Mouse (Mus musculus) layer of hippocampus, adult 9-11 months (tissue): ENCODE data around the gene Ncmap.
"Not testable (repeated sequence)": the region's sequence is repeated elsewhere in the genome, so short reads cannot be mapped to it uniquely, and the experiment has no call there.

Experiments
- DNase-seq: peaks from one replicate; pipeline ENCODE4 v3.0.0; 2022

Gene Ncmap

DNA sequence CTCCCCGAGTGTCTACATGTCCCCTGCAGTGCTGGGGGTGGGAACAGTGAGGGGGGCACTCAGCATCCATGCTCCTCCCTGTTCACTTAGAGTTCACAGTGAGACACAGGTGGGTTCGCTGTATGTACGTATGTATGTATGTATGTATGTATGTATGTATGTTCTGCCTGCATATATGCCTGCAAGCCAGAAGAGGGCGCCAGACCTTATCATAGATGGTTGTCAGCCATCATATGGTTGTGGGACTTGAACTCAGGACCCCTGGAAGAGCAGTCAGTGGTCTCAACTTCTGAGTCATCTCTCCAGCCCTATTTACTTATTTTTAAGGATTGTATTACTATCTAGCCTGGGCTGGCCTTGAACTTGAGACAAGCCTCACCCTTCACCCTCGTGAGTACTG lies 1.7 kb downstream of the Ncmap start:
- DNase-seq: no peak

DNA sequence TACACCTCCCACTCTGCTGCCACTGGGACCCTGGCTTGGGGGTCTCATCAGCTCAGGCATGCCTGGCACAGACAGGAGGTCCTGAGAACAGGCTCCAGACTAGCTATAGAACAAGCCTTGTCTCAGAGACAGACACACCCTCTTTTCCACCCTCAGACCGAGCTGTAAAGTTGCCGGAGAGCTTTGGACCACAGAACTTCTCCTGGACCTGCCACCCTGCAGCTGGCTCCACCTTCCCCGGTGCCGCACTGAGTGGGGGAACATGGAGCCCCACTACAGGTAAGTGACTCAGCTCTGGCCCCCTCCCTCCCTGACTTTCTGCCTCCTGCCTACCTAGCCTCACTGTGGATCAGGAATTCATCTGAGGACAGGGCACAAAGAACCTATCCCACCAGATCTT lies 2.7 kb downstream of the Ncmap start:
- DNase-seq: no peak

DNA sequence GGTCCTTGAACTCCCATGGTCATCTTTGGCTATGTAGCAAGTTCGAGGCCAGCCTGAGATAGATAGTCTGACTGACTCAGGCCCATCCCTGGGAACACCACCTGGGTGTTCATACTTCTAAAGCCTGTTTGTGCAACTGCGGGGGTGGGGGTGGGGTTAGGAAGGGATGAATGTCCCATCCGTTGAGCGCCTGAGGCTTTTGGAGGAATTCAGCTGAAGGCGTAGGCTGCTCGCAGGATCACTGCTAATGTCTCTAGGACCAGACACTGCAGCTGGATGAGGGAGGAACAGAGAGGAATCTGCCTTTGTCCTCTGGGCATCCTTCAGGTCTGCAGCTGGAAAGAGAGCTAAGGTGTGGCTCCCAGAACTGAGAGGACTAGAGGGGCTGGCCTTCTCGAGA lies 3.4 kb downstream of the Ncmap start:
- no peak for DNase-seq

DNA sequence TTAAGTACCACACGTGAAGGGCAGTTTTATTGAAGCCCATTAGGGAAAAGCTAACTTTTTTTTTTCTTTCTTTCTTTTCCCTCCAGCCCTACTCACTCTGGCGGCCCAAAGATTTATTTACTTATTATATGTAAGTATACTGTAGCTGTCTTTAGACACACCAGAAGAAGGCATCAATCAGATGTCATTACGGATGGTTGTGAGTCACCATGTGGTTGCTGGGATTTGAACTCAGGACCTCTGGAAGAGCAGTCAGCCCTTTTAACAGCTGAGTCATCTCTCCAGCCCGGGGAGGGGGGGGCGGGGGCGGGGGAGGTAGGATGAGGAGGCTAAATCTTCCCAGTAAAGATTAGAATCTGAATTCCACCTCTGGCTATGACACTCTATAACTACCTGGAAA lies 4.6 kb downstream of the Ncmap start:
- no peak for DNase-seq

DNA sequence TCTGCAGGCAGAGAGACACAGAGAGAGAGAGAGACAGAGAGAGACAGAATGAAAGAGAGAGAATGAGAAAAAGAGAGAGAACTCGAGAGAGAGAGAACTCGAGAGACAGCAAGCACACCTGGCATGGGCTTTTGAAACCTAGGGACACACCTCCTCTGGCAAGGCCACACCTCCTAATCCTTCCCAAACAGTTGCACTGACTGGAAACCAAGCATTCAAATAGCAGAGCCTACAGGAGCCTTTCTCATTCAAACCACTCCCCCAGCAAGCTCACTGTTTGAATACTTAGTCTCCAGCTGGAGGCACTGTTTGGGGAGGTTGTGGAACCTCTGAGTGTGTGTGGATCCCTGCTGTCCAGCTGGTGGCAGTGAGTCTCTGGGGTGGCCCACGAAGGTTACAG lies 5.2 kb downstream of the Ncmap start:
- no peak for DNase-seq

DNA sequence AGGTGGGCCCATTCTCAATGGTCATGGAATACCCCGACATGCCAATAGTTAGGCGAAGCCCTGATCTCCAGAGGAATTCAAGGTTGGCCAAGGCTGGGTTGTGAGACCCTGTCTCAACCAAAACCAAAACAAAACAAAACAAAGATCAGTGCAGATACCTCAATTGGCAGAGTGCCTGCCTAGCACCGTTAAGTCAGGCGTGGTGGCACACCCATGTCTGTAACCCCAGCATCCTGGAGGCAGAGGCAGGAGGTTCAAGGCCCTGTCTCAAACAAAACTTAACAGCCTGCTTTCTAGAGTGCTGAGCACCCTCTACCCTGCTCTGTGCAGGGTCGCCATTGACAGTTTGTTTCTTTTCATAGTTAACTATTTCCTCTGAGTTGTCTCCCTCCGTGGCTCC lies 7.0 kb downstream of the Ncmap start:
- DNase-seq: no peak

DNA sequence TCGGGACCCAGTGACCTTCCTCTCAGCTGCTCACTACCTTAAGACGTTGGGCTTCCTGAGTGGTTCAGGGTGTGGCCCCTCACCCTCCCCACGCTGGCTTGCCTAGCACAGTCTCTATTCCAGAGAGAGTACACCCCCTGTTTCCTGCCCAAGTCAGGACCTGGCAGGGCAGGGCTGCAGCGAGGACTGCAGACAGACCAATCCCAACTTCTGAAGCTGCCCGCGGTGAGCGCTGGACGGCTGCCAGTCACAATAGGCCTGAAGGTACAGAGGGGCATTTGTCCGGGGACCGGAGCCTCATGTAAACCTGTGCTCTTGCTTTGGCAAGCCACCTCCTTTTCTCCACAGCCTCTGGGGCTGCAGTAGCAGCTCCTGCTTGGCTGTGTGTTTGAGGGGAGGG lies 12.4 kb downstream of the Ncmap start:
- no peak for DNase-seq

DNA sequence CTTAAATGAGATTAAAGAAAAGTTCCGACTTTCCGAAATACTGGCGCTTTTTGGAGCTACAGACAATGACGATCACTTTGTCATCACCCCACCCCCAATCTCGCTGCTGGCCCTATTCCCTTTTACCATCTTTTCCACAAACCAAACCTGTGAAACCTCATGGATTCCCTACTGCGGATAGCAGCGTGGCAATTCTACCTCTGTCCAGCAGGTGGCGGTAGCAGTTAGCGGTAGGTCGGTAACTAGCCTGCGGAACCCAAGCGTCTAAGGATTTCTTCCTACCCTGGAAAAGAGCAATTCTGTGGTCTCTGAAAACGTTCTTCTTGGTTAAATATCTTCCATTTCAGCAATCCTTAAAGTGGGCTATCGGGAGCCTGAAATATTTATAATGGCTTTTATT lies 15.7 kb downstream of the Ncmap start:
- peak; percentile 39 for DNase-seq

DNA sequence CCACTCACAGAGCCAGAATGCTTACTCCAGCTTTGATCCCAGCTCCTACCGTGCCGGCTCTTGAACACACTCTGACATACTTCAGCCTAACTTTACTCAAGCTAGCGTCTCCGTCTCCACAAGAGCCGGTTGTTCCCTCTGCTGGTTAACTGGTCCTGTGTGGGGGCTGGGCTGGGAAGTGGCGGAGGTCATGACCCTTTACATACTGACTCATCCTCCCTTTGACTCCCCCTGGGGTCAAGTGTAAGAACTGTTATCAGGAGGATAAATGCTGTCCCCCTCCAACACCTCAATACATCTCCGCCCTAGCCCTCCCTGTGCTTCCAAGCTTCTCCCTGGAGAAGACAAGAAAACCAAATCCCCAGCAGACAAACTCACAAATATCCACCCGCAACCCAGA lies 16.7 kb downstream of the Ncmap start:
- no peak for DNase-seq

DNA sequence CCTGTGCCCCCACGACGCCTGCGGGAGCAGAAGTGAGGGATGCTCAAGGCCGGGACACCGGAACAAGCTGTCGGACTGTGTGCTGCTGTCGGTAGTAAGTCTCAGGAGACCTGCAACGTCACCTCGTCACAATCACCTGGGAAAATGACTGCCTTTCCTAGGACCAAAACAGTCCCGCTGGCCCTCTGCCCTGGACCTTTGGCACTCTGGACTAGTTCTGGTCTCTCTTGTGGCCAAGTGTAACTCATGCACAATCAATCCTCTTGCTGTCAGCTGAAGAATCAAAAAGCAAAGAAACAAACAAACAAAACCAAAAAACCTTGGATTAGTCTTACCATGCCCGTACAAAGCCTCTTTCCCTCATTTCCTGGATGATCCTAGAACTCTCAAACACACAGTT lies 20.8 kb downstream of the Ncmap start:
- DNase-seq: no peak

DNA sequence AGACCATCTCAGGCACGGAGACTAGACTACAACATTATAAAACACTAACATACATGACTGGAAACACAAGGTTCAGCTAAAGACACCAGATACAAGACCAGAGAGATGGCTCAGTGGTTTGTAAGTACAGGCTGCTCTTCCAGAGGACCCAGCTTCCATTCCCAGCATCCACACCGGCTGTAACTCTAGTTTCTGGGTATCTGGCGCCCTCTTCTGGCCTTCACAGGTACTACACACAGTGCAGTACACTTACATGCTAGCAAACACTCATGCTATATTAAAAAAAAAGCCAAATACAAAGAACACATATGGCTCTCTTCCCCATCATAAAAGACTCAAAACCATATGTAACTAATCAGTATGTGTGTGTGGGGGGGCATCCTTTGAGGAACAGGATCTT lies 22.6 kb downstream of the Ncmap start:
- no peak for DNase-seq

DNA sequence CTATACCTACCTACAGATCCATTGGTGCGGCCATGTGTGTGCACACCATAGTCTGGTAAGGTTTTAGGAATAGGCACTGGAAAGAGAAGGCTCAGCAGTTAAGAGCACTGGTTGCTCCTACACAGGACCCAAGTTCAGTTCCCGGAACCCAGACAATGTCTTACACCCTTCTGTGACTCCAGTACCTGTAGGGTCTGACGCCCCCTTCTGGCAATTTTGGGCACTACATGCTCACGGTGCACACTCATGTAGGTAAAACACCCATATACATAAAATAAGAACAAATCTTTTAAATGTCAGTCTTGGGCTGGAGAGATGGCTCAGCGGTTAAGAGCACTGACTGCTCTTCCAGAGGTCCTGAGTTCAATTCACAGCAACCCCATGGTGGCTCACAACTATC lies 24.7 kb downstream of the Ncmap start:
- no peak for DNase-seq

DNA sequence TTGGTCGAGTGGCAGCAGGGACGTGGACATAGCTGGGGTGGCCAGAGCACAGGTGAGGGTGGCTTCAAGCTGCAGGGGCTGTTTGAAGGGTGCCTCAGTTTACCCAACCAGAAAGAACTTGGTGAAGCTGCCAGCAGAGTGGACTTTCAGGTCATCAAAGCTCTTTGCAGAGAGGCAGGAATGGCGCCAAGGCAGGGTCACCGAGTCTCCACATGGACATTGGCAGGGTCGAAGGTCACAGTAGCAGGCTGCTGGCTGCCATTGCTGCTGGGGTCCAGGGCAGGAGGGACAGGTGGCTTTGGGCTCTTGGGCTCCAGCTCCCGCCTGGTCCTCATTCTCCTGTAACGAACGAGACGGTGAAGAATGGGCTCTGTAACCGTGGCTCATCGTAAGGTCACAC lies 27.7 kb downstream of the Ncmap start:
- no peak for DNase-seq

DNA sequence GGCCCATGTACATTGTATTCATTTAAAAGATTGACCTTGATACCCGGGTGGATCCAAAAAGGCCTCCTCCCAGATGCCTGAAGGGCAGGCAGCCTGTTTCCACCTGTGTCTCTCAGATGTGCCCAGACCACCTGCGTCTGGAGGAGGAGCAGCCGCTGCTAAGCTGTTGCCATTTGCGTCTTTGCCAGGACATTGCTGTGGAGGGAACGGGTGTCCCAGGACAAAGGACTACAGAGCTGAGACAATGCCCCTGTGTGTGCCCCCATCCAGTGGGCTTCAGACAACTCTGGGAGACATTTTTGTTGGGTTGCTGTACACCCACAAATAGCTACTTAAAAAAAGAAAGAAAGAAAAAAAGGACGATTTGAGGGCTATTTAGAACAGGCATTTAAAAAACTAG lies 35.2 kb downstream of the Ncmap start:
- DNase-seq: peak; percentile 42

DNA sequence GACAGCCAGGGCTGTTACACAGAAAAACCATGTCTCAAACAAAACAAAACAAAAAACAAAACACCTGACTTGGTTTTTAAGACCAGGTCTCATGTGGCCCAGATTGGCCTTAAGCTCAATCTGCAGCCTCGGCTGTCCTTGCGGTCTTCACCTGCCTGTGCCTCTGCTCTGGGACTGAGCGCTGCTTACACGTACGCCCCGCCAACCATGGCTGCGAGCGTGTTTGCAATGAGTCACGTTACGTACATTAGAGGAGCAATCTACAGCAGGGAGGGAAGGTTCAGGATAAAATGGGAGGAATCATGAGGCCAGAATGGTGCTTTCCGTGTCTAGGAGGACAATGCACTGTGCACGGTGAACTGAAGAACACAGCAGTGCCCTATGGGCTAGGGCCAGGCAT lies 36.3 kb downstream of the Ncmap start:
- DNase-seq: no peak

DNA sequence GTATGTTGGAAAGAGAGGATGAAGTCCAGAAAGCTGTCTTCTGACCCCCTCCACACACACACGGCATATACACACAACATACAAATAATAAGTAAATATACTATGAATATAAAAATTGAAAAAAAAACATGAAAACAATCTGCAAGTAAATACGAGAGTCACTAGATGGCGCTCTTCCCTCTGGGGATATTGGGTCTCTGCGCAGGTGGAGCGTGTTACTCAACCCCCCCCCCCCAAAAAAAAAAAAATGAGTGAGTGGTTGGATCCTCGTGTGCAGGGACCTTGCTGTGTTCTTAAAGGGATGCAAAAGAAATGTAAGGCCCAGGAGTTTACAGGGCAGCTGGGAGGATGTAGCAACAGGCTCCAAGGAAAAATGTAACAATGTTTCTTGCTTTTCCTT lies 39.3 kb downstream of the Ncmap start:
- DNase-seq: no peak

DNA sequence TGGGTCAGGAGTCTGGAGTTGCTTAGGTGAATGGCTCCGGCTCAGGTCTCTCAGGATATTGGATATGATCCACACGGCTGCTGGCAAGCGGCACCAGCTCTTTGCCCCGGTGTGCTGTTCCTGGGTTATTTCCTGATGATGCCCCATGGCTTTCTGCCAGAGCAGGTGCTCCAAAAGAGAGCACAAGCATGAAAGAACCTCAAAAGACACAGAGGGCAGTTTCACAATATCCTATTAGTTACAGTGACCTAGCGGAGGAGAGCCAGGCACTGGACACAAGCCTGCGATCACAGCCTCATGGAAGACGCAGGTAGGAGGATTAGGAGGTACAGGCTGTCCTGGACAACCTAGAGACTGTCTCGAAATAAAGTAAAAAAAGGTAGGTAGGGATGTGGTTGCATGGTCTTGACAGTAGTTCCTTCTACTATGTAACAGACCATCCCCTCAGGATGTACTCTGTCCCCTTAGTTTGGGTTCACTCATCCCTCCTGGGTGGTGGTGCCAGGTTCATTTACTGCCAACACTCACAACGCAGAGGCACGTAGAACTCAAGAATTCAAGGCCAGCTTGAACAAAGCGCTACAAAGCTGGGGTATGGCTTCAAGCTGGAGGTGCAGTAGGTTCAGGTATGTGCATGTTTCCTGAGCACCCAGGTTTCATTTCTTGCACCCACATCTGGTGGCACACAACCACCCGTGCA lies 40.7 kb downstream of the Ncmap start:
- DNase-seq: no peak

DNA sequence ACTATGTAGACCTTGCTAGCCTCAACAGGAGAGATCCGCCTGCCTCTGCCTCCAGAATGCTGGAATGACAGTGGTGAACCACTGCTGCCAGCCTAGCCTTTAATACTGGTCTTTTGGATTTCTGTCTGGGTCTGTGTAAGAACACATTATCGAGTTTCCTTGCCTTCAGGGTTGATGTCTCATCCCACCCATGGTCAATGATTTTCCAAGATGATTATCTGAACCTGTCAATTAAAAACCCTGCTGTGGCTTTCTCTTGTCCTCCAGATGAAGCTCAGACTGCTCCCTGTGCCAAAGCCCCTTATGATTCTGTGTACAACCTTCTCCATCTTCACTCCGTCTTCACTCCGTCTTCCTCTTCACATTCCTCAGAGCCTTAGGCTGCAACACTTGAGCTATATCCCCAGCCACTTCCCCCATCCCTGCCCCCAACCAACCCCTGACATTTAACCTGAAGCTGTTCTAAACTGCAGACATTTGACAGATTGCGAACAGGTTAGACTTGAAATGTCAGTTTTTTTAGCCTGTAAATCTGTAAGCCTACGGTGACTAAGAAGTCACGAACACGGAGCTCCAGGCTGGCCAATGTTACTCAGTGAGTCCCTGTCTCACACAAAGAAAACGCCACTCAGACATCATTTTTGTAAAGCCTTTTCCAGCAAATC lies 42.0 kb downstream of the Ncmap start:
- DNase-seq: no peak

DNA sequence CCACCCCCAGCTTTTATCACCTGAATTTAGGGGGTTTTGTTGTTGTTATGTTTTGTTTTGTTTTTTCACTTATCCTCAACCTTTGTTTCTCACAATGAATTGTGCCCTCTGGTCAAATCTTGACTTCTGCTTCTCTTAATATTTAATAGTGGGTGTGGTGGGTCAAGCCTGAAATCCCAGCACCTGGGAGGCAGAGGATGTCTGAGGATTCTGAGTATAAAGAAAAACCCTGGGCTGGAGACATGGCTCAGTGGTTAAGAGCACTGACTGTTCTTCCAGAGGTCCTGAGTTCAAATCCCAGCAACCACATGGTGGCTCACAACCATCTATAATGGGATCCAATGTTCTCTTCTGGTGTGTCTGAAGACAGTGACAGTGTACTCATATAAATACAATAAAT lies 43.3 kb downstream of the Ncmap start:
- not testable (repeated sequence) for DNase-seq

DNA sequence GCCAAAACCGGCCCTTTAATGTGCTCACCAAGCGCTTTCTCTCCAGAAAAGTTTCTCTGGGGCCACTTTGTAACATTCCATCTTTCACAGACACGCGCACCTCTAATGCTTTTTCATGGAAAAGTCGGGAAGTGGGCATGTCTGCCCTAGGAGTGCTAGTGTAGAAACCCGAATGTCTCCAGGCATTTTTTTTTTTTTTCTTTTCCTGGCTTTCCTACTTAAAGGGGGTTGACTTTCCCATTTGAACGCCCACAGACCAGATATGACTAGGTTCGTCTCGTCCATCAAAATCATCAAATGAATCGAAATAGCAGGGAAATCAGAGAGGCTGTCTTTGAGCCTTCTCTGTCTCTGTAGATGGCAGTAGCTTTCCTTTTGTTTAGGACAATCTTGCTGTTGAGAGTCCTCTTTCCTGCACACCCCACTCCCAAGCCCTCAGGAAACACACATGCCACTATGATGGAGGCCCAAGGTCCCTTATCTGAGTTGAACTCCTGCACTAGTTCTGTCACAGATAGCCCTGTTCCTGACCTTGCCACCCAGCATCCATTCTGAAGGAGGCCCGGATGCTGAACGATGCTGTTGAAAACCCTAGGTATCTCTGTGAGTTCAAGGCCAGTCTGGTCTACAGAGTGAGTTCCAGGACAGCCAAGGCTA lies 44.1 kb downstream of the Ncmap start:
- DNase-seq: peak; percentile 18

DNA sequence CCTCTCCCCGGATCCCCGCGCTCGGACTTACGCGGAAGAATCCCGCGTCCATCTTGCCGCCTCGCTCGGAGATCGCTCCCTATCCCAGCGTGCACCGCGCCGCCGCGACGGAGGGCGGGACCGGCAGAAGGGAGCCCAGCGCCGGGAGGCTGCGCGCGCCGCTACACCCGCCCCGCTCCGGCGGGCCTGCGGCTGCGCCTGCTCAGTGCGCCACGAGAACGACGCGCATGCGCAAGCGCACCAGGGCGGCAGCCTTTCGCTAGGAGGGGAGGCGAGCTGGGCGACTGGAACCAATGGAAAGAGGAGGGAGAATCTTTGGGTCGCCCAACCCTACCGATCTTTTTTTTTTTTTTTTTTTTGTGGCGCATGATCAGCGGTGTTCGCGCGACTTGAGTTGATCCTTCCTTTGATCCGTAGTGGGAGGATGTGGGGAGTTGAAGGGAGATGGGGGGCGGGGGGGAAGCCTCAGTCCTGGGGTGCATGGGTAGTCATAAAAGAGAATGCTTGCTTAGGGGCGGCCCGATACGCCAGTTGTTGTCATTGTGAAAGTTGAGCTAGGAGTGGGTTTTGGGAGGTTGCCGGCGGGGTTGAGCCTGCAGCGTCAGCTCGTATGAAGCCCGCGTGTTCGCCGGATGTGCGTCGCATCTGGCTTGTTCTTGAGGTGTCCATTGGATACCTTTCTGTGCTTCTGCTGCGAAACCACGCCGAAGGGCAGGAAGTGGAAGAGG lies 44.8 kb downstream of the Ncmap start, which contains the start of gene Srrm1:
Gene Srrm1, minus strand, starts transcription at position 256 of the 728 bp plus-strand sequence.
- peak; percentile 99 for DNase-seq

DNA sequence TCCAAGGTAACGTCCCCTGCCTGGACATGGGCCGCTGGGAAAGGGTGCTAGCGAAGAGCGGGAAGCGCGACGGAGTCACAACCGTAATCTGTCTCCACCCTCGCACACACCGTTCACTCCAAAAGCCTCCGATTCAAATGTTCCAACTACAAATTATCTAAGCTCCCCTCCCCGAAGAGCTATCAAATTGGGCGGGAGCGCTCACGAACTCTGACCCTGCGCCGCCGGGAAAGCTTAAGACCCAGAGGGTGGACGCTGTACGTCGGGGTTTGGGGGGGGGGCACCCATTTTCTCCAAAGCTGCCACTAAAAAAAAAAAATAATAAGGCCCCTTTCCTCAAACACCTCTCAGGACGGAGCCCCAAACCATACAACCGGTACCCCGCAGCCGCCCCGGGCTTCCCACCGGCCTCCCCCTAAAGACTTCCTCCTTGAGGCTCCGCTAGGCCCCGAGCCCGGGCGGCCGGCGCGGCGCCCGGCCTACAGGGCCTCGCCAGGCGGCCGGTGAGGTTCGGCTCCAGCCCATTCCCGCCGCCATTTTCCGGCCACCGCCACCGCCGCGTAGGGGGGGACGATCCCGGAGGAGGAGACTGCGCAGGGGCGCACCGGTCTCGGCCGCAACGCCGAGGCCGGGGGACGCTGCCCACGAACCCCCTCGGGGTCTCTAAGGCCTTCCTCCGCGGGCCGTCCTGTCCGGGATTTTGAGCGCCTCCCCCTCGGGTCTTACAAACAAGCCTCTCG lies 45.5 kb downstream of the Ncmap start:
- DNase-seq: peak; percentile 15

DNA sequence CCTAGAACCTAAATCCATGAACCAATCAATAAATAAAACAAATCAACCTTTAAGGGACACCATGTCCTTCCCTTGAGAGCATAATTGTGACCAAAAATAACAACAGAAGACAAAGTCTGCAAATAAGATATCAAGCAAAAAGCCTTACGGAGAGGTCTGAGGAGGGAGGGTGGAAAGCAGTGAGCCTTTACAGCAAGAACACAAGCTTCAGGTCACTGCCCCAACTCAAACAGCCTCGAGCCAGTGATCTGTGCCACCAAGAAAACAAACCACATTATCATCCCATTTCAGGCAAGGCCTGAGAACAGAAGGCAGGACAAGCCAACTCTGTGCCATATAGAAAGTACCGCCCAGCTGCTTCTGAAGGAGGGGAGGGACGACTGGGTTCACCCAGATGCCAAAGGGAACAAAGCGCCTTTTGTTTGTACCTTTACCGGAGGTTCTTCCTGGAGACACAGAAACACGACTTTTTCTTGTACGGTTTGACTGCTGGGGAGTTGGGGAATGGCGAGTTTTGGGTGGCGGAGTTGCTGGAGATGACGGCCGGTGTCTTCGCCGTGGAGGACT lies 60.6 kb downstream of the Ncmap start:
- DNase-seq: no peak
